Mouse (Mus musculus): Measurements from ENCODE around the gene Cpxm2.

The Cpxm2 gene

GRCm38 (mm10) chr7:132145227-132145800, 9.2 kb downstream of the Cpxm2 start:
- no peak for DNase-seq (ENCODE audit: low read depth)

GRCm38 (mm10) chr7:132128687-132129086, 25.9 kb downstream of the Cpxm2 start:
- DNase-seq (ENCODE audit: low read depth): no peak

- DNase-seq (ENCODE audit: low read depth): no peak
Measured at GRCm38 (mm10) chr7:132124948-132125347, 29.6 kb downstream of the Cpxm2 start.

- no peak for DNase-seq (ENCODE audit: low read depth)
Measured at GRCm38 (mm10) chr7:132123211-132123610, 31.3 kb downstream of the Cpxm2 start.

GRCm38 (mm10) chr7:132119817-132120216, 34.7 kb downstream of the Cpxm2 start:
- DNase-seq (ENCODE audit: low read depth): no peak

GRCm38 (mm10) chr7:132111770-132112169, 42.8 kb downstream of the Cpxm2 start:
- DNase-seq (ENCODE audit: low read depth): no peak

GRCm38 (mm10) chr7:132110308-132110707, 44.2 kb downstream of the Cpxm2 start:
- DNase-seq (ENCODE audit: low read depth): no peak

GRCm38 (mm10) chr7:132106891-132107290, 47.6 kb downstream of the Cpxm2 start:
- no peak for DNase-seq (ENCODE audit: low read depth)

GRCm38 (mm10) chr7:132105326-132105725, 49.2 kb downstream of the Cpxm2 start:
- no peak for DNase-seq (ENCODE audit: low read depth)

- no peak for DNase-seq (ENCODE audit: low read depth)
Measured at GRCm38 (mm10) chr7:132098441-132098840, 56.1 kb downstream of the Cpxm2 start.

- no peak for DNase-seq (ENCODE audit: low read depth)
Measured at GRCm38 (mm10) chr7:132094666-132095065, 59.9 kb downstream of the Cpxm2 start.

- DNase-seq (ENCODE audit: low read depth): no peak
Measured at GRCm38 (mm10) chr7:132091551-132091950, 63.0 kb downstream of the Cpxm2 start.

- no peak for DNase-seq (ENCODE audit: low read depth)
Measured at GRCm38 (mm10) chr7:132088606-132089005, 65.9 kb downstream of the Cpxm2 start.

GRCm38 (mm10) chr7:132088181-132088580, 66.4 kb downstream of the Cpxm2 start:
- no peak for DNase-seq (ENCODE audit: low read depth)

GRCm38 (mm10) chr7:132075825-132076224, 78.7 kb downstream of the Cpxm2 start:
- no peak for DNase-seq (ENCODE audit: low read depth)

GRCm38 (mm10) chr7:132074503-132074902, 80.0 kb downstream of the Cpxm2 start:
- no peak for DNase-seq (ENCODE audit: low read depth)

GRCm38 (mm10) chr7:132070877-132071625, 83.5 kb downstream of the Cpxm2 start:
- DNase-seq (ENCODE audit: low read depth): no peak

GRCm38 (mm10) chr7:132067951-132068350, 86.6 kb downstream of the Cpxm2 start:
- DNase-seq (ENCODE audit: low read depth): no peak

- no peak for DNase-seq (ENCODE audit: low read depth)
Measured at GRCm38 (mm10) chr7:132067511-132067910, 87.0 kb downstream of the Cpxm2 start.

GRCm38 (mm10) chr7:132060116-132060515, 94.4 kb downstream of the Cpxm2 start:
- no peak for DNase-seq (ENCODE audit: low read depth)

- DNase-seq (ENCODE audit: low read depth): no peak
Measured at GRCm38 (mm10) chr7:132056565-132056964, 98.0 kb downstream of the Cpxm2 start.

- no peak for DNase-seq (ENCODE audit: low read depth)
Measured at GRCm38 (mm10) chr7:132046662-132047061, 107.9 kb downstream of the Cpxm2 start.

GRCm38 (mm10) chr7:132031940-132032531, 122.5 kb downstream of the Cpxm2 start:
- no peak for DNase-seq (ENCODE audit: low read depth)
